Mouse (Mus musculus) heart, adult 2 months (tissue): ENCODE measurements around the gene Ttc23. TPM values are rescaled to one million over a fixed set of nuclear protein-coding genes. Genes with fewer than 3 reads are reported as not detected.
A peak's percentile ranks its signal among the peaks of the same experiment; 100 is the strongest.

ENCODE experiments used
- DNase-seq, 2 experiments: peaks; one replicate each; pipeline ENCODE4 v3.0.0; 2021
- H3K27ac ChIP-seq: fragments of 200-600 bp; 2 replicates; pipeline ENCODE4 v1.8.1; 2022
- H3K27me3 ChIP-seq: fragments of 200-500 bp; 2 replicates; pipeline ENCODE4 v1.6.1; 2012; ENCODE audit warnings: mild to moderate bottlenecking, low read length, inconsistent platforms, mixed read lengths; ENCODE audit not compliant: control insufficient read depth, insufficient read depth
- H3K36me3 ChIP-seq: fragments of 200-500 bp; 2 replicates; pipeline ENCODE4 v1.6.1; 2012; ENCODE audit warnings: low read length, inconsistent platforms; ENCODE audit not compliant: control insufficient read depth, insufficient read depth
- H3K4me1 ChIP-seq: fragments of 200-500 bp; 2 replicates; pipeline ENCODE4 v1.6.1; 2011; ENCODE audit warnings: low read length; ENCODE audit not compliant: control insufficient read depth, insufficient read depth
- H3K4me3 ChIP-seq: fragments of 200-600 bp; 2 replicates; pipeline ENCODE4 v1.8.1; 2022
- H3K79me2 ChIP-seq: fragments of 200-500 bp; replicated peaks from 2 replicates; pipeline ENCODE4 v1.6.1; 2012; ENCODE audit warnings: mild to moderate bottlenecking, inconsistent platforms, low read length, moderate library complexity, mixed read lengths; ENCODE audit not compliant: control insufficient read depth, insufficient read depth
- H3K9ac ChIP-seq: fragments of 200-500 bp; 2 replicates; pipeline ENCODE4 v1.6.1; 2012; ENCODE audit warnings: low read depth, mild to moderate bottlenecking, control low read depth, inconsistent platforms, low read length, mixed read lengths
- CTCF ChIP-seq: fragments of 200-600 bp; IDR thresholded peaks from 2 replicates; pipeline ENCODE4 v1.8.1; 2022; ENCODE audit warnings: antibody characterized with exemption, mild to moderate bottlenecking, moderate library complexity
- EP300 ChIP-seq: fragments of 200-500 bp; IDR thresholded peaks from 2 replicates; pipeline ENCODE4 v1.6.1; 2011; ENCODE audit warnings: low read depth, low read length, control low read depth; ENCODE audit not compliant: insufficient read depth
- POLR2A ChIP-seq: fragments of 200-500 bp; IDR thresholded peaks from 2 replicates; pipeline ENCODE4 v1.6.1; 2011; ENCODE audit warnings: mild to moderate bottlenecking, low read depth, low read length, control low read depth; ENCODE audit not compliant: insufficient read depth
- WGBS: fragments of 180-500 bp; shearing (Covaris S2); methylation state at CpG from one replicate; pipeline ENCODE4 v1.1.7; 2018; 5-methylcytosine and 5-hydroxymethylcytosine counted together
- intact Hi-C: fragments of 180-260 bp; cut with DNase I; formaldehyde crosslinking; loops from one replicate; pipeline ENCODE4 v1.15.1; 2025
- polyA plus RNA-seq: library from polyadenylated mRNA; depleted of rRNA; stranded (reverse); fragments of >200 nt; gene quantifications from 2 replicates; pipeline ENCODE4 v1.2.3, GENCODE M21; 2012
- total RNA-seq, 2 experiments: library from RNA; stranded (reverse); gene quantifications; 2 replicates each; pipeline ENCODE4 v1.2.3; 2021

Gene Ttc23
- total and polyA plus RNA-seq, 3 experiments = 3.6 to 20.7 (median 18.6) TPM

- Histone ChIP-seq H3K36me3 (no peaks in the 10 kb centered on the region), H3K27me3 (no peaks in the 10 kb centered on the region), H3K27ac (peak overlapping the region; percentile 86), H3K4me1 (peaks cover 20% of the 10 kb centered on the region), H3K9ac (peak overlapping the region; percentile 15), H3K4me3 (peak overlapping the region; percentile 6), H3K79me2 (no peaks in the 10 kb centered on the region)
- intact Hi-C loops = no loop called here
- TF ChIP-seq POLR2A = no peak
- TF ChIP-seq CTCF = no peak
- no peak for TF ChIP-seq EP300
- DNase-seq = no peak
- WGBS = 66% methylated on average over 11 of the region's 11 CpGs
Observed at GRCm38 (mm10) chr7:67716213-67716878, 69.1 kb downstream of the Ttc23 start.

GRCm38 (mm10) chr7:67716925-67717324, 69.7 kb downstream of the Ttc23 start:
- H3K27ac ChIP-seq = no peak overlapping the region; the same call in 1 of the 2 replicates

GRCm38 (mm10) chr7:67717520-67717919, 70.3 kb downstream of the Ttc23 start:
- Histone ChIP-seq H3K79me2 (no peaks in the 10 kb centered on the region), H3K27ac (no peak overlapping the region), H3K4me1 (peaks cover 20% of the 10 kb centered on the region), H3K36me3 (no peaks in the 10 kb centered on the region), H3K4me3 (no peak overlapping the region), H3K9ac (no peak overlapping the region), H3K27me3 (no peaks in the 10 kb centered on the region)
- WGBS = 83% methylated on average over 3 of the region's 3 CpGs
- intact Hi-C loops = no loop called here
- DNase-seq = no peak
- no peak for TF ChIP-seq EP300
- no peak for TF ChIP-seq POLR2A
- no peak for TF ChIP-seq CTCF

More at GRCm38 (mm10) chr7:67716925-67717324, 69.7 kb downstream of the Ttc23 start:
- intact Hi-C loops = no loop called here
- WGBS = 70% methylated on average over 10 of the region's 10 CpGs
- no peaks in the 10 kb centered on the region for H3K27me3 ChIP-seq
- peaks cover 20% of the 10 kb centered on the region for H3K4me1 ChIP-seq
- H3K4me3 ChIP-seq = no peak overlapping the region
- TF ChIP-seq EP300 (no peak), POLR2A (no peak), CTCF (no peak)
- H3K79me2 ChIP-seq = no peaks in the 10 kb centered on the region
- H3K36me3 ChIP-seq = no peaks in the 10 kb centered on the region
- DNase-seq = no peak
- no peak overlapping the region for H3K9ac ChIP-seq

GRCm38 (mm10) chr7:67718804-67719203, 71.6 kb downstream of the Ttc23 start:
- Histone ChIP-seq H3K36me3 (no peaks in the 10 kb centered on the region), H3K27ac (no peak overlapping the region), H3K4me3 (no peak overlapping the region), H3K27me3 (no peaks in the 10 kb centered on the region), H3K9ac (no peak overlapping the region), H3K4me1 (peaks cover 23% of the 10 kb centered on the region), H3K79me2 (no peaks in the 10 kb centered on the region)
- TF ChIP-seq POLR2A (no peak), EP300 (no peak), CTCF (no peak)
- intact Hi-C loops = no loop called here
- 36% methylated on average over 8 of the region's 8 CpGs for WGBS
- peak in 1 of 2 experiments; percentile 33 for DNase-seq

- H3K4me3 ChIP-seq = no peak overlapping the region
- DNase-seq = no peak
- peaks cover 10% of the 10 kb centered on the region for H3K4me1 ChIP-seq
- H3K79me2 ChIP-seq = no peaks in the 10 kb centered on the region
- WGBS = 58% methylated on average over 2 of the region's 2 CpGs
- no peak for TF ChIP-seq EP300
- no peak for TF ChIP-seq POLR2A
- no peak for TF ChIP-seq CTCF
- peak overlapping the region; percentile 55; the same call in 1 of the 2 replicates for H3K27ac ChIP-seq
- intact Hi-C loops = no loop called here
- H3K36me3 ChIP-seq = no peaks in the 10 kb centered on the region
- no peak overlapping the region for H3K9ac ChIP-seq
- no peaks in the 10 kb centered on the region for H3K27me3 ChIP-seq
Observed at GRCm38 (mm10) chr7:67722163-67722562, 75.0 kb downstream of the Ttc23 start.

GRCm38 (mm10) chr7:67724536-67724935, 77.3 kb downstream of the Ttc23 start:
- H3K27ac ChIP-seq = no peak overlapping the region
- no peak overlapping the region for H3K4me3 ChIP-seq
- H3K79me2 ChIP-seq = no peaks in the 10 kb centered on the region
- H3K27me3 ChIP-seq = no peaks in the 10 kb centered on the region
- H3K36me3 ChIP-seq = no peaks in the 10 kb centered on the region
- H3K9ac ChIP-seq = no peak overlapping the region
- H3K4me1 ChIP-seq = peaks cover 5% of the 10 kb centered on the region
- intact Hi-C loops = loop anchor here (2.0 kb wide), 1 partner anchor 16 kb away; no protein-coding TSS in a partner anchor
- no peak for DNase-seq
- TF ChIP-seq EP300 (no peak), CTCF (no peak)
- WGBS = 85% methylated on average over 4 of the region's 4 CpGs
